Mouse (Mus musculus): ENCODE measurements around the gene Zkscan5. TPM values are rescaled to one million over a fixed set of nuclear protein-coding genes. Genes with fewer than 3 reads are reported as not detected.

Zkscan5 gene
- polyA plus RNA-seq (2014; fragmentation: Nextera tagmentation; extraction: Ambion mirVana) = 13.4 and 14.0 TPM in 2 replicates

DNA sequence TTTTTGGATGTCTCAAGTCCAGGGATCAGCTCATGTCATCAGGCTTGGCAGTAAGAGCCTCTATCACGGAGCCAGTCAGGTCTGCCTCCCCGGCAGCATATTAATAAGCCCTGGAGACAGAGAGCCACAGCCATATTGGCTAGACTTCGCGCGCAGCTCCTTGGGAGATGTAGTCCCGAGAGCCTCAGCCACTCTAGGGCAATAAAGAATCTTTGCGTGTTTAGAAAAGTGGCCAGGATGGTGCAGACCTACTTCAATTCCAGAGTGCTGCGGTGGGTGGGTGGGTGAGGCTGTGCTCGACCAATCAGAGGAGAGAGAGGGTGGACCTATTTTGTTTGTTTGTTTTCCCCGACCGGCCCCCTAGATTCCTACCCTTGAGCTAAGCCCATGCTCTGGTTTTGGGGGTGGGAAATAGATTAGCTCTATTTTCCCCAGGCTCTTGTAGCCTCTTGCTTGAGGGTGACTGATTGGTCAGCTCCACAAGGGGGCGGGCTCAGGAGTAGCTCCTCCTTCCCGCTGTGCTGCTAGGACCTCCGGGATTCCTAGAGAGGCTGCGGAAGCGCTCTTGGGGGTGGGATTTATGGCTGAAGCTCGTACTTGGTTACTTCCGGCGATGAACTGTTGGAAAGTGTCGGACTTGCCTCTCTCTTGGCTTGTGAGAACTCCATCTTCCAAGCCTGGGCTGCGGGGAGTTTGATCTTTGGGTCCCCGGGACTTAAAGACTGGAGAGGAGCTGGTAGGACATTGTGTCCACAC is at the start of gene Zkscan5:
Gene Zkscan5 (plus strand): TSS at position 627 of the 756 bp plus-strand sequence.
- peak within 1 kb of the TSS; percentile 92 for H3K27ac ChIP-seq (replicated peaks; ENCODE audit: low read depth, low read length)
- no peaks in the 10 kb centered on the region for H3K9me3 ChIP-seq (ENCODE audit: control insufficient read depth, low read length)
- peak within 1 kb of the TSS; percentile 66 for H3K9ac ChIP-seq (ENCODE audit: low read depth, low read length)
- peak within 1 kb of the TSS; percentile 64 for H3K4me2 ChIP-seq (ENCODE audit: low read depth, low read length)
- DNase-seq (ENCODE audit: low spot score) (peak; percentile 99), ATAC-seq (ENCODE audit: low read depth) (peak; percentile 97)
- peaks cover 18% of the 10 kb centered on the region; the same call in 1 of the 2 replicates for H3K36me3 ChIP-seq (ENCODE audit: control insufficient read depth, insufficient read depth, low read length)
- WGBS = under 1% methylated on average over 22 of the region's 22 CpGs
- peaks cover 17% of the 10 kb centered on the region for H3K4me1 ChIP-seq (ENCODE audit: control insufficient read depth, insufficient read depth, low read length)
- H3K4me3 ChIP-seq (ENCODE audit: low read depth, low read length) = peak within 1 kb of the TSS; percentile 57
- H3K27me3 ChIP-seq (replicated peaks; ENCODE audit: control insufficient read depth, insufficient read depth, low read length) = no peaks in the 10 kb centered on the region

DNA sequence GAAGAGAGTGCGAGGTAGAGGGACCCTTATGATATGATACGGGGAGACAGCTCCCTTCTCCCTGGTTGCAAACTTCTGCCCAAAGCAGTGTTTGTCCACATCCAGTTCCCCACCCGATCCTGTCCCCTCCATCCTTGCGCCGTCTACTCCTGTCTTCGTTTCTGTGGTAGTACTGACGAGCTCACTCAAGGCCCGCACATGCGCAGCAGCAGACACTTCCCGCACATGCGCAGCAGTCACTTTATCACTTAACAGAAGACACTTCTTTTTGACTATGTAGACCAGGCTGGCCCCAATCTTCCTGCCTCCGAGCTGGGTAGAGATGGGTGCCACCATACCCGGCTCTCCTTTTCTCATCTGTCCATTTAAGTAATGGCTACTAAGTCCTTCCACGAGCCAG is 43.0 kb upstream of the Zkscan5 start:
- ATAC-seq (ENCODE audit: low read depth) = no peak
- WGBS = 95% methylated on average over 14 of the region's 14 CpGs

DNA sequence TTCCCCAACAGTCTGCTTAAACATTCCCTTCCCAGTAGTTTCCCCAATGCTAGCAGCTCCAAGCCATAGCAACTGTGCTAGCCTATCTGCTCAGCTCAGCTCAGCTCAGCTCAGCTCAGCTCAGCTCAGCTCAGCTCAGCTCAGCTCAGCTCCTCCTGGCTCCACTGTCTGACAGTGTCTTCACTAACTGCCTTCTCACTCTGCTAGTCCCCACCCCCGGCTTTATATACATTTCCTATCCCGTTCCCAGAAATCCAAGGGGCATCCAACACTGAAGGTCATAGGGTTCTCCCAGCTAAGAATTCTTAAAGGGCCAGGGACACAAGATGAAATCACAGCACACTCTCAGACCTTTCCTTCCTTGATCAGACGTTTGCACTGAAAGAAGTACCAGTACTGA is 39.7 kb upstream of the Zkscan5 start:
- 0 out of 2 replicates have a peak overlapping the region, but pooled peaks have one; percentile 15 for H3K9ac ChIP-seq (ENCODE audit: low read depth, low read length)
- no peaks in the 10 kb centered on the region for H3K9me3 ChIP-seq (ENCODE audit: control insufficient read depth, low read length)
- 56% methylated on average over 3 of the region's 3 CpGs for WGBS
- no peak overlapping the region for H3K4me2 ChIP-seq (ENCODE audit: low read depth, low read length)
- DNase-seq (ENCODE audit: low spot score) = no peak
- H3K36me3 ChIP-seq (ENCODE audit: control insufficient read depth, insufficient read depth, low read length) = peaks cover 47% of the 10 kb centered on the region
- H3K4me3 ChIP-seq (ENCODE audit: low read depth, low read length) = no peak overlapping the region
- H3K27ac ChIP-seq (replicated peaks; ENCODE audit: low read depth, low read length) = no peak overlapping the region
- no peak for ATAC-seq (ENCODE audit: low read depth)
- H3K4me1 ChIP-seq (ENCODE audit: control insufficient read depth, insufficient read depth, low read length) = peaks cover 15% of the 10 kb centered on the region; the same call in 1 of the 2 replicates
- no peaks in the 10 kb centered on the region for H3K27me3 ChIP-seq (replicated peaks; ENCODE audit: control insufficient read depth, insufficient read depth, low read length)

More for the DNA sequence above, 43.0 kb upstream of the Zkscan5 start:
- H3K9ac ChIP-seq (ENCODE audit: low read depth, low read length) = no peak overlapping the region
- peaks cover 4% of the 10 kb centered on the region; the same call in 1 of the 2 replicates for H3K4me1 ChIP-seq (ENCODE audit: control insufficient read depth, insufficient read depth, low read length)
- no peaks in the 10 kb centered on the region for H3K9me3 ChIP-seq (ENCODE audit: control insufficient read depth, low read length)
- H3K27ac ChIP-seq (replicated peaks; ENCODE audit: low read depth, low read length) = no peak overlapping the region
- peaks cover 70% of the 10 kb centered on the region for H3K36me3 ChIP-seq (ENCODE audit: control insufficient read depth, insufficient read depth, low read length)
- no peak overlapping the region for H3K4me3 ChIP-seq (ENCODE audit: low read depth, low read length)
- H3K4me2 ChIP-seq (ENCODE audit: low read depth, low read length) = no peak overlapping the region
- H3K27me3 ChIP-seq (replicated peaks; ENCODE audit: control insufficient read depth, insufficient read depth, low read length) = no peaks in the 10 kb centered on the region
- DNase-seq (ENCODE audit: low spot score) = no peak

GRCm38 (mm10) chr5:145165184-145165583 is 39.2 kb upstream of the Zkscan5 start:
- Histone ChIP-seq H3K9ac (ENCODE audit: low read depth, low read length) (0 out of 2 replicates have a peak overlapping the region, but pooled peaks have one; percentile 15), H3K4me2 (ENCODE audit: low read depth, low read length) (no peak overlapping the region)
- 80% methylated on average over 15 of the region's 15 CpGs for WGBS

GRCm38 (mm10) chr5:145166536-145167305 is 37.6 kb upstream of the Zkscan5 start, which contains the start of the genes Ptcd1 and Cpsf4:
Gene Ptcd1, minus strand, starts transcription at chr5:145167108.
Gene Cpsf4, plus strand, starts transcription at chr5:145167213.
- Histone ChIP-seq H3K27ac (replicated peaks; ENCODE audit: low read depth, low read length) (peak within 1 kb of the TSS; percentile 79), H3K4me3 (ENCODE audit: low read depth, low read length) (peak within 1 kb of the TSS; percentile 93), H3K36me3 (ENCODE audit: control insufficient read depth, insufficient read depth, low read length) (peaks cover 52% of the 10 kb centered on the region), H3K27me3 (replicated peaks; ENCODE audit: control insufficient read depth, insufficient read depth, low read length) (no peaks in the 10 kb centered on the region), H3K9me3 (ENCODE audit: control insufficient read depth, low read length) (no peaks in the 10 kb centered on the region), H3K9ac (ENCODE audit: low read depth, low read length) (peak within 1 kb of the TSS; percentile 94), H3K4me1 (ENCODE audit: control insufficient read depth, insufficient read depth, low read length) (peaks cover 15% of the 10 kb centered on the region; the same call in 1 of the 2 replicates), H3K4me2 (ENCODE audit: low read depth, low read length) (peak within 1 kb of the TSS; percentile 96)
- ATAC-seq (ENCODE audit: low read depth) = peak; percentile 96
- WGBS = 1% methylated on average over 34 of the region's 51 CpGs
- DNase-seq (ENCODE audit: low spot score) = peak; percentile 100

More at GRCm38 (mm10) chr5:145165184-145165583, 39.2 kb upstream of the Zkscan5 start:
- H3K4me1 ChIP-seq (ENCODE audit: control insufficient read depth, insufficient read depth, low read length) = peaks cover 15% of the 10 kb centered on the region; the same call in 1 of the 2 replicates
- no peak overlapping the region for H3K27ac ChIP-seq (replicated peaks; ENCODE audit: low read depth, low read length)
- DNase-seq (ENCODE audit: low spot score) = no peak
- H3K27me3 ChIP-seq (replicated peaks; ENCODE audit: control insufficient read depth, insufficient read depth, low read length) = no peaks in the 10 kb centered on the region
- H3K4me3 ChIP-seq (ENCODE audit: low read depth, low read length) = no peak overlapping the region
- ATAC-seq (ENCODE audit: low read depth) = no peak
- H3K9me3 ChIP-seq (ENCODE audit: control insufficient read depth, low read length) = no peaks in the 10 kb centered on the region
- peaks cover 46% of the 10 kb centered on the region for H3K36me3 ChIP-seq (ENCODE audit: control insufficient read depth, insufficient read depth, low read length)

GRCm38 (mm10) chr5:145167306-145167661 is 37.1 kb upstream of the Zkscan5 start:
- Histone ChIP-seq H3K27ac (replicated peaks; ENCODE audit: low read depth, low read length) (peak overlapping the region; percentile 79), H3K9me3 (ENCODE audit: control insufficient read depth, low read length) (no peaks in the 10 kb centered on the region), H3K4me1 (ENCODE audit: control insufficient read depth, insufficient read depth, low read length) (peaks cover 15% of the 10 kb centered on the region; the same call in 1 of the 2 replicates), H3K9ac (ENCODE audit: low read depth, low read length) (peak overlapping the region; percentile 94), H3K27me3 (replicated peaks; ENCODE audit: control insufficient read depth, insufficient read depth, low read length) (no peaks in the 10 kb centered on the region), H3K4me2 (ENCODE audit: low read depth, low read length) (peak overlapping the region; percentile 96), H3K4me3 (ENCODE audit: low read depth, low read length) (peak overlapping the region; percentile 93), H3K36me3 (ENCODE audit: control insufficient read depth, insufficient read depth, low read length) (peaks cover 53% of the 10 kb centered on the region)
- WGBS = 3% methylated on average over 10 of the region's 28 CpGs
- ATAC-seq (ENCODE audit: low read depth) (peak; percentile 36), DNase-seq (ENCODE audit: low spot score) (peak; percentile 40)

DNA sequence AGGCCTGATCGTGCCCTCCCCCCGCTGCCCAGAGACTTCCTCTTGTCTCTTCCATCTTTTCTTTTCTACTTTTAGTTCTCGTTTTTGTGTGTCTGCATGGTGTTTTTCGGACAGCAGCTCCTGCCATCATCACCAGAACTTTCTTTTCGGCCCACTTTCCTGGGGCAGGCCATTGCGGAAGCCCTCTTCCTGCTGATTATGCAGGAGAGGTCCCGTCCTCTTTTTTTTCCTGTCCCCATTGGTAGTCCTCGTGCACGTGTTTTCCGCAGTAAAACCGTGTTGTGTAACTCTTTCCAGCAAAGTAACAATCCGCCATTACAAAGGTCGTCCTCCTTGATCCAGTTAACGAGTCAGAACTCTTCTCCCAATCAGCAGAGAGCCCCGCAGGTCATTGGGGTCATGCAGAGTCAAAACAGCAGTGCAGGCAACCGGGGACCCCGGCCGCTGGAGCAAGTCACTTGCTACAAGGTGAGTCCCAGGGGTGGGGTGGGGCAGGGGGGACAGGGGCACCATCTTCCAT is 25.8 kb upstream of the Zkscan5 start:
- Histone ChIP-seq H3K9ac (ENCODE audit: low read depth, low read length) (no peak overlapping the region), H3K27ac (replicated peaks; ENCODE audit: low read depth, low read length) (no peak overlapping the region), H3K4me2 (ENCODE audit: low read depth, low read length) (no peak overlapping the region), H3K9me3 (ENCODE audit: control insufficient read depth, low read length) (no peaks in the 10 kb centered on the region), H3K4me3 (ENCODE audit: low read depth, low read length) (no peak overlapping the region), H3K36me3 (ENCODE audit: control insufficient read depth, insufficient read depth, low read length) (peaks cover 98% of the 10 kb centered on the region), H3K27me3 (replicated peaks; ENCODE audit: control insufficient read depth, insufficient read depth, low read length) (no peaks in the 10 kb centered on the region), H3K4me1 (ENCODE audit: control insufficient read depth, insufficient read depth, low read length) (no peaks in the 10 kb centered on the region)
- DNase-seq (ENCODE audit: low spot score) (no peak), ATAC-seq (ENCODE audit: low read depth) (no peak)
- WGBS = 84% methylated on average over 18 of the region's 18 CpGs

DNA sequence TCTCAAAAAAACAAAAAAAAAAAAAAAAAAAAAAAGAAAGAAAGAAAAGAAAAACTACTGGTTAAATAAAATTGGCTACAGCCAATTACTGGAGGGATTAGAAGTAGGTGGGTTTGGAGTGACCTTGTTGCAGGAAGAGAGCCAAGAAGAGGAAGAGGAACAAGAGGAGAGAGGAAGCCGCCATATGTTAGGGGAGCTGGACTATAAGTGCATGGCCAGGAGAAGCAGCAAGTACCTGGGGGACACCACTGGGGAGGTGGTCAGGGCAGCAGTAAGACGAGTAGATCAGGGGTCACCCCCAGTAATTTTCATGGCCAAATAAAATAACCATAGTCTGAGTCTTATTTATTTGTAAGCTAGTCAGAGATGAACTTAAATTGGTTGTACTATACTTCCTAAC is 19.1 kb upstream of the Zkscan5 start:
- ATAC-seq (ENCODE audit: low read depth) = no peak
- 86% methylated on average over 2 of the region's 2 CpGs for WGBS
- H3K4me2 ChIP-seq (ENCODE audit: low read depth, low read length) = no peak overlapping the region

More for the DNA sequence above, 19.1 kb upstream of the Zkscan5 start:
- H3K4me1 ChIP-seq (ENCODE audit: control insufficient read depth, insufficient read depth, low read length) = peaks cover 4% of the 10 kb centered on the region; the same call in 1 of the 2 replicates
- no peak overlapping the region for H3K4me3 ChIP-seq (ENCODE audit: low read depth, low read length)
- no peak overlapping the region for H3K27ac ChIP-seq (replicated peaks; ENCODE audit: low read depth, low read length)
- H3K9ac ChIP-seq (ENCODE audit: low read depth, low read length) = no peak overlapping the region
- DNase-seq (ENCODE audit: low spot score) = no peak
- no peaks in the 10 kb centered on the region for H3K9me3 ChIP-seq (ENCODE audit: control insufficient read depth, low read length)
- H3K36me3 ChIP-seq (ENCODE audit: control insufficient read depth, insufficient read depth, low read length) = peaks cover 83% of the 10 kb centered on the region
- no peaks in the 10 kb centered on the region for H3K27me3 ChIP-seq (replicated peaks; ENCODE audit: control insufficient read depth, insufficient read depth, low read length)

All from embryonic facial prominence, embryonic 14.5 days (tissue).